Mouse (Mus musculus) ES-E14 (cell line): ENCODE data around the gene Gtpbp3. TPM values are rescaled to one million over a fixed set of nuclear protein-coding genes. Genes with fewer than 3 reads are reported as not detected.

Experiments used
- DNase-seq: peaks from one replicate; pipeline ENCODE4 v3.0.0-alpha.2; 2013; ENCODE audit warnings: low read depth, low spot score
- H3K27ac ChIP-seq: 2 replicates; pipeline ENCODE4 v1.5.1; 2012; ENCODE audit warnings: low read depth, mild to moderate bottlenecking, low read length, moderate library complexity, mixed read lengths; ENCODE audit not compliant: poor library complexity, insufficient read depth, severe bottlenecking
- H3K36me3 ChIP-seq: 2 replicates; pipeline ENCODE4 v1.6.1; 2012; ENCODE audit warnings: mild to moderate bottlenecking, low read length, moderate library complexity, mixed read lengths; ENCODE audit not compliant: control insufficient read depth, poor library complexity, insufficient read depth, severe bottlenecking
- H3K4me1 ChIP-seq, 2 experiments: fragments of 150-350 bp in 1 of 2; sonication (generic) in 1 of 2; 2 replicates each; pipeline ENCODE4 v1.6.1; 2012; ENCODE audit warnings: low read length in 2 of 2, mild to moderate bottlenecking in 1 of 2, mixed read lengths in 1 of 2; ENCODE audit not compliant: control insufficient read depth in 2 of 2, insufficient read depth in 2 of 2, poor library complexity in 1 of 2
- H3K4me3 ChIP-seq, 2 experiments: fragments of 150-350 bp in 1 of 2; sonication (generic) in 1 of 2; 2 replicates each; pipeline ENCODE4 v1.5.1; 2012; ENCODE audit warnings: low read length in 2 of 2, low read depth in 1 of 2, mild to moderate bottlenecking in 1 of 2, mixed read lengths in 1 of 2; ENCODE audit not compliant: insufficient read depth in 1 of 2, poor library complexity in 1 of 2, severe bottlenecking in 1 of 2
- H3K9ac ChIP-seq: 2 replicates; pipeline ENCODE4 v1.6.1; 2012; ENCODE audit warnings: low read depth, mild to moderate bottlenecking, low read length, mixed read lengths; ENCODE audit not compliant: poor library complexity, insufficient read depth, severe bottlenecking
- H3K9me3 ChIP-seq: fragments of 150-350 bp; sonication (generic); 2 replicates; pipeline ENCODE4 v1.6.1; 2012; ENCODE audit warnings: low read depth, mild to moderate bottlenecking, low read length; ENCODE audit not compliant: control insufficient read depth, insufficient read depth
- CHD2 ChIP-seq: IDR thresholded peaks from 2 replicates; pipeline ENCODE4 v1.6.1; 2014; ENCODE audit warnings: mild to moderate bottlenecking, low read depth, low read length, inconsistent platforms
- HCFC1 ChIP-seq: IDR thresholded peaks from 2 replicates; pipeline ENCODE4 v1.6.1; 2012; ENCODE audit warnings: low read length, inconsistent platforms, borderline replicate concordance; ENCODE audit not compliant: insufficient read depth
- MAFK ChIP-seq: IDR thresholded peaks from 2 replicates; pipeline ENCODE4 v1.6.1; 2014; ENCODE audit warnings: mild to moderate bottlenecking, low read depth, low read length, inconsistent platforms; ENCODE audit not compliant: insufficient read depth
- ZC3H11A ChIP-seq: IDR thresholded peaks from 2 replicates; pipeline ENCODE4 v1.6.1; 2012; ENCODE audit warnings: low read depth, mild to moderate bottlenecking, inconsistent platforms, low read length, borderline replicate concordance
- ZNF384 ChIP-seq: IDR thresholded peaks from 2 replicates; pipeline ENCODE4 v1.6.1; 2012; ENCODE audit warnings: low read depth, low read length, inconsistent platforms
- in situ Hi-C, 2 experiments: fragments of 600-800 bp; cut with MboI; formaldehyde crosslinking; loops; one replicate each; pipeline ENCODE4 v1.15.1; 2025; ENCODE audit warnings: low sequenced_read_pairs in 2 of 2, inconsistent platforms in 1 of 2; ENCODE audit not compliant: unreplicated experiment in 2 of 2
- total RNA-seq: library from RNA; depleted of rRNA; stranded (reverse); fragments of 300-350 nt; gene quantifications from 2 replicates; pipeline ENCODE4 v1.2.3, GENCODE M21; 2012

The Gtpbp3 gene
- total RNA-seq, 1 experiment = 60.4 TPM

DNA sequence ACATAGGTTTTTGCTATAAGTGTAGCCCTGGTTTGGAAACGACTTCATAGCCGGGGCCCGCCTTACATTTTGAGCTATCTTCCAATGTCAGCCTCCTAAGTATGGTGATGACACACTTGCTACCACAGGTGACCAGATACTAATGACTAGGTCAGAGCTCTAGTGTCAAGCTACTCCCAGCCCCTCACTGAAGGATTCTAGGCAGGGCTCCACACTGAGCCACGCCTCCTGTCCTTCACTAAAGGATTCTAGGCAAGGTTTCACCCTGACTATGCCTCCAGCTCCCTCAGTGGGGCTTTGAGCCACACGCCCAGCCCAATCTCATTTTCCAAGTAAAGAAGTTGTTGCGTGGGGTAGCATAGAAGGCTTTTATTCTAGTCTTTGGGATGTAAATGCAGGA is 27.2 kb upstream of the Gtpbp3 start:
- DNase-seq = no peak
- Histone ChIP-seq H3K9me3 (no peaks in the 10 kb centered on the region), H3K36me3 (0 out of 2 replicates have a peak, but pooled peaks cover under 1% of the 10 kb centered on the region), H3K4me3 (no peak overlapping the region), H3K4me1 (peaks cover 8 to 14% of the 10 kb centered on the region in 2 experiments; a peak in 3 of 4 replicates), H3K27ac (no peak overlapping the region), H3K9ac (no peak overlapping the region)
- in situ Hi-C loops = no loop called here
- TF ChIP-seq MAFK (no peak), ZNF384 (no peak), CHD2 (no peak), HCFC1 (no peak), ZC3H11A (no peak)

DNA sequence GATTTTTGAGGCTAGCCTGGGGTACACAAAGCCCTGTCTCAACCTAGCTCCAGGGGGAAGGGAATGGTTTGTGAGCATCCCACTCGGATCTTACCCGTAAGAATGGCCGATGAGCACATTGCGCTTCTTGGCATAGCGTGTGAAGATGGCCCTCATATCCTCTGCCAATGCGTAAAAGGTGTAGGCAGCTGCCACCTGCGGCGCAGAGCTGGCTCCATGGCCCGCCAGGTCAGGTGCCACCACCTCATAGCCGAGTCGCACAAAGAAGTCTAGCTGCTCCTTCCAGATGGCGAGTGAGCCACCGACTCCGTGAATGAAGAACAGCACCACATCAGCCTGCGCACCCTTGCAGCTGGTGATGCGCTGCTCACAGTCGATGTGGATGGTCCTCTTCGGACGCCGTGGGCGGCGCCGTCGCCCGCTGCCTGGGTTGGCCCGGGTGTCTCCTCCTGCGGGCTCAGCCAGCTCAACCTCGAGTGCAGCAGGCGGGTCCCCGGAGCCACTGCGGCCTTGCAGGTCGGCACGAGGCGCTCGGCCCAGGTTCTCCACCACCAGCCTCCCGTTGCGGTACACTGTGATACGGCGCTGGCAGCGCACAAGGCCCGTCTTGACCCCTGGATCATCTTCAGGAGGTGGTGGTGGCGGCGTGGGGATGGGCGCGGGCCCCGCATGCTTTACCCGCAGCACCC is 26.6 kb upstream of the Gtpbp3 start:
- Histone ChIP-seq H3K36me3 (peaks cover 3% of the 10 kb centered on the region; the same call in 1 of the 2 replicates), H3K4me3 (peak overlapping the region; percentile 30 to 46; a peak in 3 of 4 replicates), H3K4me1 (peaks cover 8 to 14% of the 10 kb centered on the region in 2 experiments; a peak in 3 of 4 replicates), H3K9me3 (no peaks in the 10 kb centered on the region), H3K9ac (peak overlapping the region; percentile 33; the same call in 1 of the 2 replicates), H3K27ac (no peak overlapping the region)
- TF ChIP-seq ZNF384 = no peak
- no peak for TF ChIP-seq CHD2
- no peak for TF ChIP-seq HCFC1
- no peak for TF ChIP-seq ZC3H11A
- TF ChIP-seq MAFK = no peak
- in situ Hi-C loops = no loop called here
- no peak for DNase-seq

DNA sequence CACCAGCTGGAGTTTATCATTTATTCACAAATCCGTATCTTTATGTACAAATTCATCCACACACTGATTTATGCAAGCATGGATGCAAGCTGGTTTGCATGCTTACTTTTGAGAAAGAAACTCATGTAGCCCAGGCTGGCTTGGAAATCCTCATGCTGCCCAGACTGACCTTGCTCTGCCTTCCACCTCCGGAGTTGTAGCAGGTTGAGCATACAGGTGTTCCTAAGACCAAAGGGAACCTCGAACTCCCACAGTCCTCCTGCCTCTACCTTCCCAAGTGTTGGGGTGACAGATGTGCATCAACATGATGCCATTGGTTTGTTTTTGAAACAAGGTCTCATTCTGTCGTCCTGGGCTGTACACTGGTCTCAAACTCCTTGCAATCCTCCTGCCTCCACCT is 25.7 kb upstream of the Gtpbp3 start:
- peaks cover 6 to 14% of the 10 kb centered on the region in 2 experiments; a peak in 3 of 4 replicates for H3K4me1 ChIP-seq
- H3K4me3 ChIP-seq = no peak overlapping the region
- no peak overlapping the region for H3K27ac ChIP-seq
- in situ Hi-C loops = no loop called here
- no peak for DNase-seq
- peaks cover 3% of the 10 kb centered on the region; the same call in 1 of the 2 replicates for H3K36me3 ChIP-seq
- no peak overlapping the region for H3K9ac ChIP-seq
- TF ChIP-seq MAFK (no peak), ZNF384 (no peak), ZC3H11A (no peak), HCFC1 (no peak), CHD2 (no peak)
- H3K9me3 ChIP-seq = no peaks in the 10 kb centered on the region

DNA sequence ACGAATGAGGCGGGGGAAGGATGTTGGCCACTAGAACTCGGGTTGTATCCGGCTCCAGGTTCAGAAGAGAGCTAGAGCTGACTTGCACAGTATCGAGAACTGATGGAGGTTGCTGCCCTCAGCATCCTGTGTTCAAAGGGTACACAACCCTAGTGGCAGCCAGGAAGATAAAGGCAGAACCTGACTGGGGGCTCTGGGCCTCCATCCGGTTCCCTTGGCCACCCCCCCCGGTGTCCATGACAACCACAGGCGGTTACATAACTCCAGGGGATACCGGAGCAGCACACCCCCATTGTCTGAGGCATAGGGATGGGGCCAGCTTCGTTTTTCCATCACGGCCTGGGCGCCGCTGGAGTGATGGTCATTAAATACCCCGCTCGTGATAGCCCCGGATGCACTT is 25.1 kb upstream of the Gtpbp3 start:
- in situ Hi-C loops = no loop called here

More for the DNA sequence above, 25.1 kb upstream of the Gtpbp3 start:
- Histone ChIP-seq H3K36me3 (peaks cover 3% of the 10 kb centered on the region; the same call in 1 of the 2 replicates), H3K4me3 (peak overlapping the region; percentile 92 to 96), H3K9me3 (no peaks in the 10 kb centered on the region), H3K27ac (no peak overlapping the region), H3K9ac (peak overlapping the region; percentile 82), H3K4me1 (peaks cover 3 to 13% of the 10 kb centered on the region in 2 experiments; a peak in 1 of 4 replicates)
- DNase-seq = no peak
- TF ChIP-seq ZC3H11A = no peak
- no peak for TF ChIP-seq CHD2
